Mouse (Mus musculus) cortical plate, adult 2 months (tissue): ENCODE measurements around the gene Papss2. TPM values are rescaled to one million over a fixed set of nuclear protein-coding genes. Genes with fewer than 3 reads are reported as not detected.

Experiments
- H3K27ac ChIP-seq: fragments of 200-500 bp; 2 replicates; pipeline ENCODE4 v1.5.1; 2012; ENCODE audit warnings: low read length, control low read depth, inconsistent platforms; ENCODE audit not compliant: insufficient read depth
- H3K4me1 ChIP-seq: fragments of 200-500 bp; 2 replicates; pipeline ENCODE4 v1.6.1; 2011; ENCODE audit warnings: low read length; ENCODE audit not compliant: control insufficient read depth, insufficient read depth
- H3K4me3 ChIP-seq: fragments of 200-500 bp; 2 replicates; pipeline ENCODE4 v1.5.1; 2011; ENCODE audit warnings: mild to moderate bottlenecking, low read length, control low read depth; ENCODE audit not compliant: insufficient read depth
- CTCF ChIP-seq: fragments of 200-500 bp; IDR thresholded peaks from 2 replicates; pipeline ENCODE4 v1.5.1; 2011; ENCODE audit warnings: mild to moderate bottlenecking, control low read depth, low read length; ENCODE audit not compliant: insufficient read depth; ENCODE audit errors: extremely low read depth
- POLR2A ChIP-seq: fragments of 200-500 bp; IDR thresholded peaks from 2 replicates; pipeline ENCODE4 v1.6.1; 2011; ENCODE audit warnings: mild to moderate bottlenecking, low read length, control low read depth; ENCODE audit not compliant: insufficient read depth; ENCODE audit errors: extremely low read depth
- polyA plus RNA-seq: library from polyadenylated mRNA; depleted of rRNA; stranded (reverse); fragments of >200 nt; gene quantifications from 2 replicates; pipeline ENCODE4 v1.2.3, GENCODE M21; 2012

Gene Papss2
- polyA plus RNA-seq, 1 experiment = 10.3 TPM

GRCm38 (mm10) chr19:32568470-32568869 is 27.1 kb upstream of the Papss2 start:
- no peak for TF ChIP-seq POLR2A
- no peak for TF ChIP-seq CTCF
- H3K4me3 ChIP-seq = no peak overlapping the region
- H3K27ac ChIP-seq = no peak overlapping the region
- no peaks in the 10 kb centered on the region for H3K4me1 ChIP-seq

- Histone ChIP-seq H3K4me3 (no peak overlapping the region), H3K4me1 (no peaks in the 10 kb centered on the region), H3K27ac (no peak overlapping the region)
- TF ChIP-seq CTCF = no peak
- no peak for TF ChIP-seq POLR2A
These were observed 26.5 kb upstream of the Papss2 start for GRCm38 (mm10) chr19:32568961-32569653.

GRCm38 (mm10) chr19:32569725-32570124 is 25.9 kb upstream of the Papss2 start:
- no peaks in the 10 kb centered on the region for H3K4me1 ChIP-seq
- no peak overlapping the region for H3K27ac ChIP-seq
- TF ChIP-seq CTCF (no peak), POLR2A (no peak)
- no peak overlapping the region for H3K4me3 ChIP-seq

GRCm38 (mm10) chr19:32572191-32572590 is 23.4 kb upstream of the Papss2 start:
- TF ChIP-seq CTCF (no peak), POLR2A (no peak)
- Histone ChIP-seq H3K4me3 (no peak overlapping the region), H3K27ac (no peak overlapping the region), H3K4me1 (no peaks in the 10 kb centered on the region)

GRCm38 (mm10) chr19:32573259-32573658 is 22.3 kb upstream of the Papss2 start:
- no peak for TF ChIP-seq POLR2A
- TF ChIP-seq CTCF = no peak
- H3K4me3 ChIP-seq = no peak overlapping the region
- H3K4me1 ChIP-seq = no peaks in the 10 kb centered on the region
- H3K27ac ChIP-seq = no peak overlapping the region

GRCm38 (mm10) chr19:32574846-32575245 is 20.7 kb upstream of the Papss2 start:
- Histone ChIP-seq H3K4me1 (no peaks in the 10 kb centered on the region), H3K27ac (no peak overlapping the region), H3K4me3 (no peak overlapping the region)
- no peak for TF ChIP-seq CTCF
- no peak for TF ChIP-seq POLR2A

GRCm38 (mm10) chr19:32577749-32578148 is 17.8 kb upstream of the Papss2 start:
- TF ChIP-seq CTCF = no peak
- TF ChIP-seq POLR2A = no peak
- Histone ChIP-seq H3K4me3 (no peak overlapping the region), H3K4me1 (no peaks in the 10 kb centered on the region), H3K27ac (no peak overlapping the region)

GRCm38 (mm10) chr19:32583091-32583766 is 12.4 kb upstream of the Papss2 start:
- H3K4me1 ChIP-seq = no peaks in the 10 kb centered on the region
- TF ChIP-seq CTCF = no peak
- no peak for TF ChIP-seq POLR2A
- no peak overlapping the region for H3K27ac ChIP-seq
- no peak overlapping the region for H3K4me3 ChIP-seq

- Histone ChIP-seq H3K27ac (no peak overlapping the region), H3K4me3 (no peak overlapping the region), H3K4me1 (no peaks in the 10 kb centered on the region)
- TF ChIP-seq CTCF = no peak
- no peak for TF ChIP-seq POLR2A
These were observed 7.9 kb upstream of the Papss2 start for GRCm38 (mm10) chr19:32587727-32588126.

- Histone ChIP-seq H3K4me1 (peaks cover 2% of the 10 kb centered on the region; the same call in 1 of the 2 replicates), H3K4me3 (no peak overlapping the region), H3K27ac (no peak overlapping the region)
- TF ChIP-seq CTCF = no peak
- TF ChIP-seq POLR2A = no peak
These were observed 2.8 kb upstream of the Papss2 start for GRCm38 (mm10) chr19:32592749-32593148.
